Mouse (Mus musculus) 416B (cell line): ENCODE results near the gene Sumf2.
"Not testable (repeated sequence)": the region's sequence is repeated elsewhere in the genome, so short reads cannot be mapped to it uniquely, and the experiment has no call there.

Experiments used
- DNase-seq: peaks from one replicate; pipeline ENCODE4 v3.0.0; 2011; ENCODE audit warnings: low read depth

Gene Sumf2

GRCm38 (mm10) chr5:129846752-129847557 lies at the start of gene Sumf2:
Gene Sumf2 (plus strand): TSS chr5:129846986.
- DNase-seq: peak; percentile 95

GRCm38 (mm10) chr5:129844848-129845247 lies 1.9 kb upstream of the Sumf2 start:
- no peak for DNase-seq

GRCm38 (mm10) chr5:129847558-129847820 lies 703 bp downstream of the Sumf2 start:
- peak; percentile 53 for DNase-seq

GRCm38 (mm10) chr5:129855163-129855562 lies 8.4 kb downstream of the Sumf2 start:
- no peak for DNase-seq

GRCm38 (mm10) chr5:129856414-129856813 lies 9.6 kb downstream of the Sumf2 start:
- DNase-seq: no peak

GRCm38 (mm10) chr5:129862325-129862724 lies 15.5 kb downstream of the Sumf2 start:
- DNase-seq: no peak

- no peak for DNase-seq
Observed at GRCm38 (mm10) chr5:129864467-129864866, 17.7 kb downstream of the Sumf2 start.

GRCm38 (mm10) chr5:129865841-129866240 lies 19.1 kb downstream of the Sumf2 start:
- DNase-seq: no peak

GRCm38 (mm10) chr5:129869238-129869995 lies 22.6 kb downstream of the Sumf2 start:
- no peak for DNase-seq

GRCm38 (mm10) chr5:129871238-129871637 lies 24.5 kb downstream of the Sumf2 start:
- no peak for DNase-seq

- DNase-seq: no peak
Observed at GRCm38 (mm10) chr5:129873942-129874341, 27.2 kb downstream of the Sumf2 start.

- DNase-seq: no peak
Observed at GRCm38 (mm10) chr5:129875098-129875497, 28.3 kb downstream of the Sumf2 start.

- DNase-seq: no peak
Observed at GRCm38 (mm10) chr5:129877731-129878455, 31.1 kb downstream of the Sumf2 start.

GRCm38 (mm10) chr5:129878946-129879345 lies 32.2 kb downstream of the Sumf2 start:
- peak; percentile 20 for DNase-seq

GRCm38 (mm10) chr5:129879888-129880287 lies 33.1 kb downstream of the Sumf2 start:
- DNase-seq: no peak

- peak; percentile 71 for DNase-seq
Observed at GRCm38 (mm10) chr5:129886271-129886670, 39.5 kb downstream of the Sumf2 start.

GRCm38 (mm10) chr5:129886911-129887636 lies 40.3 kb downstream of the Sumf2 start, which contains the start of gene Chchd2:
Gene Chchd2 (minus strand): TSS chr5:129887470.
- peak; percentile 99 for DNase-seq

GRCm38 (mm10) chr5:129890390-129890789 lies 43.6 kb downstream of the Sumf2 start:
- DNase-seq: not testable (repeated sequence)

GRCm38 (mm10) chr5:129895198-129896088 lies 48.7 kb downstream of the Sumf2 start, which contains the start of gene Zbed5:
Gene Zbed5 (plus strand): TSS chr5:129895723.
- peak; percentile 96 for DNase-seq

GRCm38 (mm10) chr5:129898449-129898848 lies 51.7 kb downstream of the Sumf2 start, which contains the start of gene Phkg1:
Gene Phkg1 (minus strand): TSS chr5:129898549.
- no peak for DNase-seq

- DNase-seq: no peak
Observed at GRCm38 (mm10) chr5:129907775-129908174, 61.0 kb downstream of the Sumf2 start.
